Mouse (Mus musculus) olfactory bulb, adult 2 months (tissue): ENCODE results near the gene Gm42791. TPM values are rescaled to one million over a fixed set of nuclear protein-coding genes. Genes with fewer than 3 reads are reported as not detected.

Experiments used
- H3K27ac ChIP-seq: fragments of 200-500 bp; 2 replicates; pipeline ENCODE4 v1.5.1; 2012; ENCODE audit warnings: low read depth, low read length; ENCODE audit not compliant: insufficient read depth
- H3K4me1 ChIP-seq: fragments of 200-500 bp; 2 replicates; pipeline ENCODE4 v1.6.1; 2012; ENCODE audit warnings: low read length; ENCODE audit not compliant: control insufficient read depth, insufficient read depth
- H3K4me3 ChIP-seq: fragments of 200-500 bp; 2 replicates; pipeline ENCODE4 v1.5.1; 2012; ENCODE audit warnings: mild to moderate bottlenecking, low read depth, low read length, moderate library complexity; ENCODE audit not compliant: insufficient read depth
- CTCF ChIP-seq: fragments of 200-500 bp; IDR thresholded peaks from 2 replicates; pipeline ENCODE4 v1.5.1; 2012; ENCODE audit warnings: low read depth, mild to moderate bottlenecking, low read length, moderate library complexity; ENCODE audit not compliant: insufficient read depth
- POLR2A ChIP-seq: fragments of 200-500 bp; IDR thresholded peaks from 2 replicates; pipeline ENCODE4 v1.6.1; 2012; ENCODE audit warnings: mild to moderate bottlenecking, low read depth, low read length, moderate library complexity; ENCODE audit not compliant: insufficient read depth
- WGBS: fragments of 180-500 bp; shearing (Covaris S2); methylation state at CpG from one replicate; pipeline ENCODE4 v1.1.7; 2018; 5-methylcytosine and 5-hydroxymethylcytosine counted together
- polyA plus RNA-seq: library from polyadenylated mRNA; stranded (reverse); fragments of >200 nt; gene quantifications from 2 replicates; pipeline ENCODE4 v1.2.4, GENCODE M21; 2012; ENCODE audit warnings: low replicate concordance; ENCODE audit not compliant: missing spikeins, insufficient read depth, insufficient read length

Gene Gm42791
- polyA plus RNA-seq, 1 experiment, result not detected

GRCm38 (mm10) chr5:148973019-148973668 is 21.8 kb downstream of the Gm42791 start:
- WGBS, result 13% methylated on average over 6 of the region's 6 CpGs
- TF ChIP-seq POLR2A (no peak), CTCF (no peak)

DNA sequence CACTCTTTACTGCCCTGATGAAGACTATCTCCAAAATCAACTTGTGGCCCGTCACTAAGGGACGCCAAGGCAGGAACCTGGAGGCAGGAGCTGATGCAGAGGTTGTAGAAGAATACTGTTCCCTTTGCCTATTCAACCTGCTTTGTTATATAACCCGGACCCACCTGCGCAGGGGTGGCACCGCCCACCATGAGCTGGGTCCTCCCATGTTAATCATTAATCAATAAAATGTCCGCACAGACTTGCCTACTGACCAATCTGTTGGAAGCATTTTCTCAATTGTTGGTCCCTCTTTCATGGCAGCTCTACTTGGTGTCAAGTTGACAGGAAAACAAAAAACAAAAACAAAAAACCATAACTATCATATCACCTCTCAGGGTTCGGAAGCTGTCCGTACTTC is 22.8 kb downstream of the Gm42791 start:
- 94% methylated on average over 8 of the region's 8 CpGs for WGBS

More at GRCm38 (mm10) chr5:148973019-148973668, 21.8 kb downstream of the Gm42791 start:
- H3K27ac ChIP-seq, result no peak overlapping the region
- H3K4me1 ChIP-seq, result peaks cover 22% of the 10 kb centered on the region
- H3K4me3 ChIP-seq, result no peak overlapping the region

GRCm38 (mm10) chr5:148969648-148970047 is 25.3 kb downstream of the Gm42791 start:
- Histone ChIP-seq H3K27ac (no peak overlapping the region), H3K4me3 (no peak overlapping the region), H3K4me1 (peaks cover 35% of the 10 kb centered on the region)
- 29% methylated on average over 9 of the region's 9 CpGs for WGBS
- no peak for TF ChIP-seq POLR2A
- no peak for TF ChIP-seq CTCF

More for the DNA sequence above, 22.8 kb downstream of the Gm42791 start:
- no peak overlapping the region for H3K27ac ChIP-seq
- peaks cover 24% of the 10 kb centered on the region for H3K4me1 ChIP-seq
- no peak for TF ChIP-seq POLR2A
- TF ChIP-seq CTCF, result no peak
- H3K4me3 ChIP-seq, result no peak overlapping the region

DNA sequence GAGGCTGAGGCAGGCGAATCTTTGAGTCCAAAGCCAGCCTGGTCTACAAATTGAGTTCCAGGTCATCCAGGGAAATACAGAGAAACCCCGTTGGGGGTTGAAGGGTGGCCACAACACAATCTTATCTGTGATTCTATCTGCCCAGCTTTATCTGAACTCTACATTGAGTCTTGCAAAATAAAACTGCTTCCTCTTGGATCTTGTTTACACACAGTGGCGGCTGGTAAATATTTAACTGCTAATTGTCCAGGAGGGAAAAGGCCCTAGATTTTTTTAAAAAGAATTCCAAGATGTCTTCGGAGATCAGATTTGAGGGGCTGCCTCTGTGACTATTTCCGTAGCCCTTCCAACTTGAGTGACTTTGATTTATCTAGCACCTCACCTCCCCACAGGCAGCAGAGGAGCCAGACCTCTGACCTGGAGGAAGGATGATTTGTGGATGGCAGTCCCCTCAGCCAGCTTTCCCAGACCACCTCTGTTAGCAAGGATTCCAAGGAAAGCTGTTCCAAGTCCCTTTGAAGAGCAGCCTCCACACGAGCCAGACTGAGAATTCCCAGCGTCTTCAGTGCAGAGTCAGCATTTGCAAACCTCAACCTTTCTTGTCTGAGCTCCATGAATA is 25.9 kb downstream of the Gm42791 start:
- Histone ChIP-seq H3K4me1 (peaks cover 37% of the 10 kb centered on the region), H3K4me3 (no peak overlapping the region), H3K27ac (no peak overlapping the region)
- TF ChIP-seq POLR2A (no peak), CTCF (no peak)
- WGBS, result 66% methylated on average over 7 of the region's 7 CpGs

- no peak overlapping the region for H3K4me3 ChIP-seq
- WGBS, result 81% methylated on average over 5 of the region's 5 CpGs
- 0 out of 2 replicates have a peak overlapping the region, but pooled peaks have one; percentile 99 for H3K27ac ChIP-seq
- peaks cover 37% of the 10 kb centered on the region for H3K4me1 ChIP-seq
- TF ChIP-seq POLR2A (no peak), CTCF (no peak)
These were observed 26.8 kb downstream of the Gm42791 start for GRCm38 (mm10) chr5:148968179-148968578.

- TF ChIP-seq POLR2A (no peak), CTCF (no peak)
- 22% methylated on average over 6 of the region's 6 CpGs for WGBS
- H3K27ac ChIP-seq, result peak overlapping the region; percentile 99
- H3K4me3 ChIP-seq, result no peak overlapping the region
- peaks cover 33% of the 10 kb centered on the region for H3K4me1 ChIP-seq
These were observed 28.6 kb downstream of the Gm42791 start for GRCm38 (mm10) chr5:148966395-148966794.

DNA sequence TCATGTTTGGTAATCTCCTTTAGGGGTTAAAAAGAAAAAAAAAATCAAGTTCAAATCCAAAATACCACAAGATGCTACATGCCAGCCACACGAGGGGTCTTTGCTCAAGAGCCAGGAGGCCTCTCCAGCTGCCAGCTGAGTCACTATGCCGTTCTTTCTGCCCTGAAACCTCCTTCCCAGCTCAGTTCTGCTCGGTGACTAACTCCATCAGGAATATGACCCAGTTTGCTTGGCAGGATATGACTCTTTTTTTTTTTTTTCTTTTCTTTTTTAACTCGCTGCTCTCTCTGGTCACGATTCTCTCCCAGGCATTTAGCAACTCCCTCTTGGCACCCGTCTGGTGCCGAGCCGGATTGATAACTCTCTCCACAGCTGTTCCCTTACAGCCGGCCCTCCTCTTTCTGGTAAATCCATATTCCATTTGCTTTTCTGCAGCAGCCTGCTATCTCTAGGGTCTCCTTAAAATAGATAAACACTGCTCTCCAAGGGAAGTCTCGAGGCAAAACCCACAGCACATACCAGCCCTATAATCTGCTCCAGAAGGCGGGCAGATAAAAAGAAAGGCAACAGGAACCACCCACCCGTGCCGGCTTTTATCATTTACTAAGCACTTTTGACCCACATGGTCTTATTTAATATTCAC is 29.1 kb downstream of the Gm42791 start:
- no peak overlapping the region for H3K4me3 ChIP-seq
- 11% methylated on average over 13 of the region's 13 CpGs for WGBS
- H3K4me1 ChIP-seq, result peaks cover 33% of the 10 kb centered on the region
- TF ChIP-seq CTCF, result no peak
- TF ChIP-seq POLR2A, result no peak
- H3K27ac ChIP-seq, result peak overlapping the region; percentile 99

DNA sequence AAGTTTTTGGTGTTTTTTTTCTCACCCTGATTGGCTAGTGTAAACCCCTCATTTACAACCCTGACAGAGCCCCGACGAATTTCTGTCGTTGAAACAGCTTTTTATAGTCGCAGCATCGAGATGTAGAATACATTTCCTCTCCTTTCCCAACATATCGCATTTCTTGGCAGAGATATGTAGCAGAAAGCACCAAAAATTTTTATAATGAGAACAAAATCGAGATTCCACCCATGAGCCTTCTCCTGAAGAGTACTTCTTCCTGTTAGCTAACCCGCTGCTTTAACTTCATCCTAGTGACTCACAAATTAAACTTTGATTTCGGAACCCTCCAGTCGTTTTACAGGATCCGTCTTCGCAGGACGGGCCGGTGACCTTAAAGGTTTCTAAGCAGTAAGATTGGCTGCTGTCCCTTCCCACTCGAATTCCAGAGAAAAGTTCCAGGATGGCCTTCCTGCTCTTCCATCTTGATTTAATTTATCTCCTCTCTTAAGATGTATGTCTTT is 29.8 kb downstream of the Gm42791 start:
- no peak overlapping the region for H3K4me3 ChIP-seq
- H3K27ac ChIP-seq, result peak overlapping the region; percentile 99
- peaks cover 36% of the 10 kb centered on the region for H3K4me1 ChIP-seq
- 37% methylated on average over 15 of the region's 15 CpGs for WGBS
- TF ChIP-seq CTCF (no peak), POLR2A (no peak)

GRCm38 (mm10) chr5:148964251-148964650 is 30.7 kb downstream of the Gm42791 start:
- TF ChIP-seq POLR2A, result no peak
- TF ChIP-seq CTCF, result no peak
- WGBS, result 93% methylated on average over 1 of the region's 1 CpGs
- peak overlapping the region; percentile 99 for H3K27ac ChIP-seq
- no peak overlapping the region for H3K4me3 ChIP-seq
- H3K4me1 ChIP-seq, result peaks cover 35% of the 10 kb centered on the region
